In the genomic region with DNA sequence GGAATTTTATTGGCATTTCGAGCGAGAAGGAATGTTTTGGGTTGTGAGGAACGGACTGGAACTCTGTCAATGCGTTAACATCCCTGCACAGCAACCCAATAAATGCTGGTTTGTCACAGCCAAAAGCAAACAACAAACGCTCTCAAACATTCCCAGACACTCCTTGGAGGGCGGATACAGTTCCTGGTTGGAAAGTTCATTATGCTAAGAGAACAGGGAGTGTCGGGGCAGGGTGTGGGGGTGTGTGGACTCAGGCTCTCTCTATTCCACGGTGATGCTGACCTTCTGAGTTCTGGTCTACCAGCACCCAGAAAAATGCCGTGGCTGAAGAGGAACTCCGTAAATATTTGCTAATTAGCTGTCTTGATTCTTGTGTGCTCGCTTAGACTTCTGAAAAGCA, we compare ENCODE assay signal across 11 mouse cellular contexts. TPM values are rescaled to one million over a fixed set of nuclear protein-coding genes. Genes with fewer than 3 reads are reported as not detected.
A peak's percentile ranks its signal among the peaks of the same experiment; 100 is the strongest.
DNase-seq lines count a peak whose midpoint lies in the region; ATAC-seq lines count a peak whose summit lies in the region.
"Had no signal": no experiment of that assay in that cellular context is flagged by ENCODE, and none has a peak within 500 bp of the region (broad histone marks: within the 10 kb centered on the region; RNA-seq: fewer than 3 reads in every experiment).

No protein-coding gene starts in this region.

- no peak overlapping the region for H3K27ac ChIP-seq in midbrain, embryonic 13.5 days
- no peak overlapping the region for H3K27ac ChIP-seq in midbrain, embryonic 11.5 days (ENCODE audit: low read depth, low read length)
- H3K27ac ChIP-seq in lung, embryonic 15.5 days = no peak overlapping the region
- no peak overlapping the region for H3K27ac ChIP-seq in stomach, embryonic 15.5 days
- H3K27ac ChIP-seq: forebrain, embryonic 13.5 days had no signal

- H3K27me3 ChIP-seq in midbrain, embryonic 13.5 days = peaks cover 5% of the 10 kb centered on the region; the same call in 1 of the 2 replicates
- H3K27me3 ChIP-seq in midbrain, embryonic 11.5 days (ENCODE audit: control insufficient read depth, insufficient read depth, low read length) = peaks cover 2% of the 10 kb centered on the region; the same call in 1 of the 2 replicates
- no peaks in the 10 kb centered on the region for H3K27me3 ChIP-seq in lung, embryonic 15.5 days
- H3K27me3 ChIP-seq in stomach, embryonic 15.5 days (replicated peaks) = no peaks in the 10 kb centered on the region
- H3K27me3 ChIP-seq: forebrain, embryonic 13.5 days had no signal

- 52% methylated on average over 11 of the region's 11 CpGs for WGBS in midbrain, embryonic 13.5 days
- WGBS in midbrain, embryonic 11.5 days = 47% methylated on average over 11 of the region's 11 CpGs
- 29% methylated on average over 11 of the region's 11 CpGs for WGBS in lung, embryonic 15.5 days
- 42% methylated on average over 11 of the region's 11 CpGs for WGBS in stomach, embryonic 15.5 days

- peaks cover 19% of the 10 kb centered on the region for H3K4me1 ChIP-seq in midbrain, embryonic 13.5 days (replicated peaks)
- H3K4me1 ChIP-seq in midbrain, embryonic 11.5 days (ENCODE audit: control insufficient read depth, insufficient read depth, low read length) = 0 out of 2 replicates have a peak, but pooled peaks cover 3% of the 10 kb centered on the region
- H3K4me1 ChIP-seq in lung, embryonic 15.5 days = peaks cover 15% of the 10 kb centered on the region
- H3K4me1 ChIP-seq in stomach, embryonic 15.5 days = 0 out of 2 replicates have a peak, but pooled peaks cover 4% of the 10 kb centered on the region
- H3K4me1 ChIP-seq: forebrain, embryonic 13.5 days had no signal

- H3K4me3 ChIP-seq in midbrain, embryonic 13.5 days (replicated peaks) = no peak overlapping the region
- H3K4me3 ChIP-seq in midbrain, embryonic 11.5 days (ENCODE audit: low read depth, low read length) = no peak overlapping the region
- H3K4me3 ChIP-seq in lung, embryonic 15.5 days = no peak overlapping the region
- H3K4me3 ChIP-seq in stomach, embryonic 15.5 days (replicated peaks) = no peak overlapping the region
- H3K4me3 ChIP-seq: forebrain, embryonic 13.5 days had no signal

- DNase-seq in gastrocnemius, adult 18-20 months (ENCODE audit: low spot score) = peak; percentile 15
- no peak for DNase-seq in gastrocnemius, postnatal 10 days
- DNase-seq in midbrain, embryonic 11.5 days (ENCODE audit: low spot score, missing footprints) = no peak
- DNase-seq in thymus, postnatal 4 days = no peak
- no peak for DNase-seq in spleen, postnatal 14 days (ENCODE audit: low spot score in 2 of 2)
- DNase-seq: cerebellum, adult 11-12 months had no signal

- 0 out of 2 replicates have a peak overlapping the region, but pooled peaks have one; percentile 28 for H3K4me2 ChIP-seq in midbrain, embryonic 13.5 days (replicated peaks)
- no peak overlapping the region; the same call in 1 of the 2 replicates for H3K4me2 ChIP-seq in midbrain, embryonic 11.5 days
- peak overlapping the region; percentile 49 for H3K4me2 ChIP-seq in lung, embryonic 15.5 days
- peak overlapping the region; percentile 34 for H3K4me2 ChIP-seq in stomach, embryonic 15.5 days
- H3K4me2 ChIP-seq: forebrain, embryonic 13.5 days had no signal

- H3K36me3 ChIP-seq in midbrain, embryonic 13.5 days = no peaks in the 10 kb centered on the region
- H3K36me3 ChIP-seq in midbrain, embryonic 11.5 days (ENCODE audit: control insufficient read depth, insufficient read depth, low read length) = no peaks in the 10 kb centered on the region
- no peaks in the 10 kb centered on the region for H3K36me3 ChIP-seq in lung, embryonic 15.5 days
- no peaks in the 10 kb centered on the region for H3K36me3 ChIP-seq in stomach, embryonic 15.5 days

- H3K9me3 ChIP-seq in midbrain, embryonic 13.5 days = no peaks in the 10 kb centered on the region
- H3K9me3 ChIP-seq in midbrain, embryonic 11.5 days (ENCODE audit: control insufficient read depth, low read length) = no peaks in the 10 kb centered on the region
- H3K9me3 ChIP-seq in lung, embryonic 15.5 days = no peaks in the 10 kb centered on the region
- no peaks in the 10 kb centered on the region for H3K9me3 ChIP-seq in stomach, embryonic 15.5 days
- H3K9me3 ChIP-seq: forebrain, embryonic 13.5 days had no signal

- no peak overlapping the region for H3K9ac ChIP-seq in midbrain, embryonic 13.5 days (replicated peaks)
- no peak overlapping the region for H3K9ac ChIP-seq in midbrain, embryonic 11.5 days (ENCODE audit: low read length)
- no peak overlapping the region for H3K9ac ChIP-seq in lung, embryonic 15.5 days
- no peak overlapping the region for H3K9ac ChIP-seq in stomach, embryonic 15.5 days
- H3K9ac ChIP-seq: forebrain, embryonic 13.5 days had no signal

- ATAC-seq in midbrain, embryonic 13.5 days = no peak
- no peak for ATAC-seq in midbrain, embryonic 11.5 days (ENCODE audit: low FRiP score)
- ATAC-seq in lung, embryonic 15.5 days (ENCODE audit: borderline replicate concordance, extremely low read depth, low FRiP score, low TSS enrichment) = no peak
- ATAC-seq in stomach, embryonic 15.5 days (ENCODE audit: insufficient read depth, low FRiP score, low read depth) = peak; percentile 66; the same call in 1 of the 2 replicates
- ATAC-seq: forebrain, embryonic 13.5 days had no signal

RNA-seq across cellular contexts. Expression of gene Cdkn2aip, which starts 50.3 kb away (rescaled TPM):
- 1 to 10 TPM; 5.0 to 5.7 TPM for total RNA-seq in gastrocnemius, adult 18-20 months (2021)
- 1 to 10 TPM; 5.5 to 6.7 TPM for total RNA-seq in gastrocnemius, postnatal 10 days (2021)
- 44.3 and 45.7 TPM in 2 replicates for polyA plus RNA-seq in midbrain, embryonic 13.5 days (2015; fragmentation: Nextera tagmentation; extraction: Ambion mirVana)
- 48.1 and 52.6 TPM in 2 replicates for polyA plus RNA-seq in midbrain, embryonic 11.5 days (2014; fragmentation: Nextera tagmentation; extraction: Ambion mirVana)
- 25.0 and 25.1 TPM in 2 replicates for polyA plus RNA-seq in lung, embryonic 15.5 days (2015; fragmentation: Nextera tagmentation; extraction: Ambion mirVana)
- polyA plus RNA-seq in stomach, embryonic 15.5 days (2015; fragmentation: Nextera tagmentation; extraction: Ambion mirVana) = 21.4 and 21.6 TPM in 2 replicates

RNA-seq across cellular contexts. Expression of gene Cldn24, which starts 57.9 kb away (rescaled TPM):
- not detected for total RNA-seq in gastrocnemius, adult 18-20 months (2021)
- not detected for total RNA-seq in gastrocnemius, postnatal 10 days (2021)
- polyA plus RNA-seq in midbrain, embryonic 13.5 days (2015; fragmentation: Nextera tagmentation; extraction: Ambion mirVana) = not detected in 2 replicates
- polyA plus RNA-seq in midbrain, embryonic 11.5 days (2014; fragmentation: Nextera tagmentation; extraction: Ambion mirVana) = not detected in 2 replicates
- not detected in 2 replicates for polyA plus RNA-seq in lung, embryonic 15.5 days (2015; fragmentation: Nextera tagmentation; extraction: Ambion mirVana)
- polyA plus RNA-seq in stomach, embryonic 15.5 days (2015; fragmentation: Nextera tagmentation; extraction: Ambion mirVana) = not detected in 2 replicates
- total RNA-seq: layer of hippocampus, adult 8-10 months had no signal
- polyA plus RNA-seq: forebrain, embryonic 13.5 days had no signal
